Mouse (Mus musculus) frontal cortex, postnatal 14 days (tissue): ENCODE measurements around the gene Mamdc4.

Experiments used
- DNase-seq, 2 experiments: peaks; one replicate each; pipeline ENCODE4 v3.0.0; 2022; ENCODE audit warnings: low spot score in 2 of 2

The Mamdc4 gene

GRCm38 (mm10) chr2:25574579-25575431 lies at the start of gene Mamdc4, which contains the start of gene Phpt1:
Mamdc4 (minus strand) TSS chr2:25574845.
Phpt1 (minus strand) TSS chr2:25575224.
- DNase-seq: peak; percentile 95 to 97

GRCm38 (mm10) chr2:25621229-25622200 lies 46.9 kb upstream of the Mamdc4 start, which contains the start of gene Tmem141:
Tmem141 (minus strand) TSS chr2:25622005.
- peak; percentile 76 for DNase-seq

- no peak for DNase-seq
These were observed 46.2 kb upstream of the Mamdc4 start for GRCm38 (mm10) chr2:25620852-25621228.

GRCm38 (mm10) chr2:25620386-25620785 lies 45.7 kb upstream of the Mamdc4 start:
- DNase-seq: no peak

- no peak for DNase-seq
These were observed 42.9 kb upstream of the Mamdc4 start, which contains the start of gene Ccdc183 for GRCm38 (mm10) chr2:25617578-25617977. Ccdc183 (minus strand) TSS chr2:25617678.

- DNase-seq: no peak
These were observed 41.8 kb upstream of the Mamdc4 start for GRCm38 (mm10) chr2:25616398-25616797.

- DNase-seq: peak in 1 of 2 experiments; percentile 20
These were observed 34.0 kb upstream of the Mamdc4 start for GRCm38 (mm10) chr2:25608671-25609070.

GRCm38 (mm10) chr2:25607761-25608622 lies 33.3 kb upstream of the Mamdc4 start, which contains the start of gene Rabl6:
Rabl6 (minus strand) TSS chr2:25608521.
- DNase-seq: peak; percentile 80 to 84

- DNase-seq: no peak
These were observed 27.9 kb upstream of the Mamdc4 start for GRCm38 (mm10) chr2:25602526-25602925.

- no peak for DNase-seq
These were observed 25.4 kb upstream of the Mamdc4 start for GRCm38 (mm10) chr2:25600037-25600436.

- no peak for DNase-seq
These were observed 24.1 kb upstream of the Mamdc4 start for GRCm38 (mm10) chr2:25598749-25599148.

GRCm38 (mm10) chr2:25596765-25597510 lies 22.3 kb upstream of the Mamdc4 start:
- DNase-seq: no peak

GRCm38 (mm10) chr2:25591863-25592262 lies 17.2 kb upstream of the Mamdc4 start:
- DNase-seq: peak in 1 of 2 experiments; percentile 15

GRCm38 (mm10) chr2:25588227-25588907 lies 13.7 kb upstream of the Mamdc4 start:
- peak in 1 of 2 experiments; percentile 10 for DNase-seq

GRCm38 (mm10) chr2:25587290-25587689 lies 12.6 kb upstream of the Mamdc4 start:
- no peak for DNase-seq

GRCm38 (mm10) chr2:25585601-25586000 lies 11.0 kb upstream of the Mamdc4 start:
- no peak for DNase-seq

- DNase-seq: no peak
These were observed 10.2 kb upstream of the Mamdc4 start for GRCm38 (mm10) chr2:25584856-25585255.

- DNase-seq: no peak
These were observed 9.5 kb upstream of the Mamdc4 start for GRCm38 (mm10) chr2:25584152-25584551.

- no peak for DNase-seq
These were observed 8.9 kb upstream of the Mamdc4 start for GRCm38 (mm10) chr2:25583571-25583970.

GRCm38 (mm10) chr2:25583120-25583481 lies 8.5 kb upstream of the Mamdc4 start:
- peak in 1 of 2 experiments; percentile 52 for DNase-seq
